ENCODE assay signal across 8 mouse cellular contexts in genomic region chr4:155846871-155847578, GRCm38 (mm10). TPM values are rescaled to one million over a fixed set of nuclear protein-coding genes. Genes with fewer than 3 reads are reported as not detected.
DNase-seq lines count a peak whose midpoint lies in the region; ATAC-seq and TF ChIP-seq lines count a peak whose summit lies in the region.

Gene Dvl1 (plus strand): TSS chr4:155847402.

- H3K36me3 ChIP-seq in lung, embryonic 15.5 days: peaks cover 12% of the 10 kb centered on the region

- peak; percentile 81 for ATAC-seq in frontal cortex, adult (ENCODE audit: low TSS enrichment)
- peak; percentile 68 to 72 for ATAC-seq in hematopoietic stem cell, adult 5-6 weeks (replicated peaks in 1 of 2; ENCODE audit: insufficient read depth in 1 of 2, low FRiP score in 2 of 2, low TSS enrichment in 1 of 2, low read depth in 1 of 2, poor library complexity in 2 of 2, severe bottlenecking in 2 of 2)
- peak; percentile 92 for ATAC-seq in lung, embryonic 15.5 days (ENCODE audit: borderline replicate concordance, extremely low read depth, low FRiP score, low TSS enrichment)

- H3K4me1 ChIP-seq in lung, embryonic 15.5 days: peaks cover 32% of the 10 kb centered on the region
- peaks cover 28% of the 10 kb centered on the region for H3K4me1 ChIP-seq in olfactory bulb, adult 2 months (ENCODE audit: control insufficient read depth, insufficient read depth, low read length)

- peak within 1 kb of the TSS; percentile 93 for H3K4me3 ChIP-seq in lung, embryonic 15.5 days
- peak within 1 kb of the TSS; percentile 85 for H3K4me3 ChIP-seq in olfactory bulb, adult 2 months (ENCODE audit: insufficient read depth, low read depth, low read length)

- H3K4me2 ChIP-seq in lung, embryonic 15.5 days: peak within 1 kb of the TSS; percentile 96

- 2% methylated on average over 34 of the region's 65 CpGs for WGBS in lung, embryonic 15.5 days
- WGBS in olfactory bulb, adult 2 months: 3% methylated on average over 64 of the region's 65 CpGs

- TF ChIP-seq POLR2A in olfactory bulb, adult 2 months (IDR thresholded peaks at IDR 0.05; ENCODE audit: insufficient read depth, low read depth, low read length): peak; percentile 92

- H3K27me3 ChIP-seq in lung, embryonic 15.5 days: no peaks in the 10 kb centered on the region

- H3K9ac ChIP-seq in lung, embryonic 15.5 days: peak within 1 kb of the TSS; percentile 83

- peak; percentile 94 for DNase-seq in MN1 (ENCODE audit: low spot score)
- peak; percentile 91 for DNase-seq in cerebellum, adult 9-10 months
- DNase-seq in layer of hippocampus, adult 9-10 months (ENCODE audit: low spot score): peak; percentile 51
- peak; percentile 81 for DNase-seq in thymus, adult 18-20 months

- H3K27ac ChIP-seq in lung, embryonic 15.5 days: peak within 1 kb of the TSS; percentile 75
- peak within 1 kb of the TSS; percentile 22 for H3K27ac ChIP-seq in olfactory bulb, adult 2 months (ENCODE audit: insufficient read depth, low read depth, low read length)

- no peaks in the 10 kb centered on the region for H3K9me3 ChIP-seq in lung, embryonic 15.5 days

- 0 out of 2 replicates have a peak, but pooled peaks have one; percentile 17 for TF ChIP-seq CTCF in olfactory bulb, adult 2 months (IDR thresholded peaks at IDR 0.05; ENCODE audit: insufficient read depth, low read depth, low read length)

RNA-seq across cellular contexts. Expression of gene Dvl1, which starts in this region (rescaled TPM):
- 21.0 and 23.8 TPM in 2 replicates for total RNA-seq in hematopoietic stem cell, adult 5-6 weeks (2017)
- polyA plus RNA-seq in lung, embryonic 15.5 days (2015; fragmentation: Nextera tagmentation; extraction: Ambion mirVana): 14.0 and 14.7 TPM in 2 replicates
- not detected in 2 replicates for polyA plus RNA-seq in olfactory bulb, adult 2 months (2012; ENCODE audit: insufficient read depth, insufficient read length, low replicate concordance, missing spikeins)

Comparison
In these comparisons a context has a peak if more than half of its experiments do, and no peak if none do; other contexts are left out.
1. Peak in every context shown above with its lines: DNase-seq, ATAC-seq, H3K4me3 ChIP-seq and H3K27ac ChIP-seq.